ENCODE assay signal across 16 mouse cellular contexts in genomic region chr10:58869836-58870235, GRCm38 (mm10). TPM values are rescaled to one million over a fixed set of nuclear protein-coding genes. Genes with fewer than 3 reads are reported as not detected.
"Had no signal": no experiment of that assay in that cellular context is flagged by ENCODE, and none has a peak within 500 bp of the region (broad histone marks: within the 10 kb centered on the region; RNA-seq: fewer than 3 reads in every experiment).

No protein-coding gene starts in this region.

- H3K4me3 ChIP-seq: limb, embryonic 12.5 days; liver, embryonic 13.5 days; lung, embryonic 15.5 days; megakaryocyte, embryonic 14.5 days; midbrain, embryonic 15.5 days; neural tube, embryonic 12.5 days had no signal

- H3K27ac ChIP-seq: limb, embryonic 12.5 days; liver, embryonic 13.5 days; lung, embryonic 15.5 days; macrophage; neural tube, embryonic 12.5 days had no signal

- H3K27me3 ChIP-seq: limb, embryonic 12.5 days; liver, embryonic 13.5 days; lung, embryonic 15.5 days; megakaryocyte, embryonic 14.5 days; midbrain, embryonic 15.5 days; neural tube, embryonic 12.5 days had no signal

- H3K4me1 ChIP-seq: limb, embryonic 12.5 days; liver, embryonic 13.5 days; lung, embryonic 15.5 days; megakaryocyte, embryonic 14.5 days; neural tube, embryonic 12.5 days had no signal

- H3K9ac ChIP-seq: limb, embryonic 12.5 days; liver, embryonic 13.5 days; liver, postnatal 0 days; lung, embryonic 15.5 days; midbrain, embryonic 15.5 days; neural tube, embryonic 12.5 days had no signal

- H3K36me3 ChIP-seq: limb, embryonic 12.5 days; liver, embryonic 13.5 days; lung, embryonic 15.5 days; midbrain, embryonic 15.5 days; neural tube, embryonic 12.5 days had no signal

- ATAC-seq: liver, postnatal 0 days; midbrain, embryonic 15.5 days had no signal

- DNase-seq: kidney, postnatal 25 days; layer of hippocampus, postnatal 36 days; liver; liver, embryonic 13.5 days; liver, postnatal 0 days; lung, postnatal 14 days; thymus, adult 2 months; thymus, postnatal 4 days had no signal

RNA-seq across cellular contexts. Expression of gene Sh3rf3, which starts 56.7 kb away (rescaled TPM):
- total RNA-seq: monocyte, adult 5-6 weeks; neutrophil, adult 5-6 weeks had no signal
- polyA plus RNA-seq: liver, embryonic 13.5 days; liver, postnatal 0 days; macrophage had no signal
